Comparison of ENCODE assay signal across 15 mouse cellular contexts in genomic region chr5:76067231-76067630, GRCm38 (mm10).
DNase-seq lines count a peak whose midpoint lies in the region; ATAC-seq lines count a peak whose summit lies in the region.
"Had no signal": no experiment of that assay in that cellular context is flagged by ENCODE, and none has a peak within 500 bp of the region (broad histone marks: within the 10 kb centered on the region; RNA-seq: fewer than 3 reads in every experiment).

No protein-coding gene starts in this region.

- H3K4me1 ChIP-seq in forebrain, embryonic 15.5 days, result no peaks in the 10 kb centered on the region
- H3K4me1 ChIP-seq: neural tube, embryonic 12.5 days had no signal

- no peaks in the 10 kb centered on the region for H3K27me3 ChIP-seq in forebrain, embryonic 15.5 days
- H3K27me3 ChIP-seq: embryonic facial prominence, embryonic 12.5 days; neural tube, embryonic 12.5 days had no signal

- peak; percentile 15 to 52 for DNase-seq in heart, adult 9 months (ENCODE audit: low spot score in 2 of 2)
- DNase-seq in heart, postnatal 25 days (ENCODE audit: low spot score), result no peak
- DNase-seq in 3T3-L1 (ENCODE audit: low read depth, low spot score), result peak; percentile 15
- DNase-seq in embryo, embryonic 10.5 days (ENCODE audit: low spot score), result peak; percentile 56
- peak; percentile 12 for DNase-seq in kidney, postnatal 14 days
- DNase-seq in adrenal gland, adult 18-20 months (ENCODE audit: low spot score in 2 of 2), result no peak
- DNase-seq: adrenal gland, postnatal 25 days; cerebellum, adult 11-12 months; midbrain, embryonic 14.5 days; thymus, adult 18-20 months had no signal

- no peak overlapping the region for H3K27ac ChIP-seq in forebrain, embryonic 15.5 days (replicated peaks)
- H3K27ac ChIP-seq: embryonic facial prominence, embryonic 12.5 days; hindbrain, postnatal 0 days; neural tube, embryonic 12.5 days had no signal

- no peaks in the 10 kb centered on the region for H3K36me3 ChIP-seq in forebrain, embryonic 15.5 days
- H3K36me3 ChIP-seq: embryonic facial prominence, embryonic 12.5 days; neural tube, embryonic 12.5 days had no signal

- no peak overlapping the region for H3K4me3 ChIP-seq in forebrain, embryonic 15.5 days
- H3K4me3 ChIP-seq: embryonic facial prominence, embryonic 12.5 days; neural tube, embryonic 12.5 days had no signal

- no peak for ATAC-seq in frontal cortex, adult (ENCODE audit: low TSS enrichment)
- no peak for ATAC-seq in forebrain, embryonic 15.5 days (replicated peaks)
- ATAC-seq: hindbrain, postnatal 0 days had no signal

- H3K9me3 ChIP-seq in forebrain, embryonic 15.5 days, result no peaks in the 10 kb centered on the region
- H3K9me3 ChIP-seq: embryonic facial prominence, embryonic 12.5 days; neural tube, embryonic 12.5 days had no signal

- H3K4me2 ChIP-seq in forebrain, embryonic 15.5 days (replicated peaks), result no peak overlapping the region
- H3K4me2 ChIP-seq: embryonic facial prominence, embryonic 12.5 days; neural tube, embryonic 12.5 days had no signal

- intact Hi-C loops in heart, postnatal 25 days (cut with DNase I), result no loop called here

- no peak overlapping the region for H3K9ac ChIP-seq in forebrain, embryonic 15.5 days (replicated peaks)
- H3K9ac ChIP-seq: embryonic facial prominence, embryonic 12.5 days; neural tube, embryonic 12.5 days had no signal

- 81% methylated on average over 10 of the region's 10 CpGs for WGBS in forebrain, embryonic 15.5 days

Comparison
In these comparisons a context has a peak if more than half of its experiments do, and no peak if none do; other contexts are left out.
1. DNase-seq: peak in heart, adult 9 months (2 of 2), 3T3-L1 (single experiment), embryo, embryonic 10.5 days (single experiment) and kidney, postnatal 14 days (single experiment); none in heart, postnatal 25 days (single experiment) and adrenal gland, adult 18-20 months (0 of 2).